Mouse (Mus musculus) spleen, postnatal 14 days (tissue): ENCODE results near the gene Trnt1.

Source experiments
- DNase-seq, 2 experiments: peaks; one replicate each; pipeline ENCODE4 v3.0.0; 2021 to 2022; ENCODE audit warnings: low spot score in 2 of 2

Gene Trnt1

GRCm38 (mm10) chr6:106787138-106787537 lies 18.2 kb downstream of the Trnt1 start:
- no peak for DNase-seq

GRCm38 (mm10) chr6:106791429-106791828 lies 22.5 kb downstream of the Trnt1 start:
- DNase-seq: no peak

GRCm38 (mm10) chr6:106792486-106792885 lies 23.6 kb downstream of the Trnt1 start:
- DNase-seq: no peak

- DNase-seq: no peak
Observed at GRCm38 (mm10) chr6:106793088-106793487, 24.2 kb downstream of the Trnt1 start.

- DNase-seq: no peak
Observed at GRCm38 (mm10) chr6:106793621-106794020, 24.7 kb downstream of the Trnt1 start.

- no peak for DNase-seq
Observed at GRCm38 (mm10) chr6:106794094-106794814, 25.3 kb downstream of the Trnt1 start.

- DNase-seq: peak; percentile 83 to 93
Observed at GRCm38 (mm10) chr6:106799333-106800226, 30.7 kb downstream of the Trnt1 start, which contains the start of gene Crbn. Gene Crbn (minus strand): TSS chr6:106800077.

GRCm38 (mm10) chr6:106800227-106800557 lies 31.3 kb downstream of the Trnt1 start:
- no peak for DNase-seq

GRCm38 (mm10) chr6:106804904-106805303 lies 36.0 kb downstream of the Trnt1 start:
- no peak for DNase-seq

- no peak for DNase-seq
Observed at GRCm38 (mm10) chr6:106809161-106809560, 40.2 kb downstream of the Trnt1 start.

GRCm38 (mm10) chr6:106810686-106811085 lies 41.8 kb downstream of the Trnt1 start:
- no peak for DNase-seq

GRCm38 (mm10) chr6:106819246-106819645 lies 50.3 kb downstream of the Trnt1 start:
- no peak for DNase-seq

GRCm38 (mm10) chr6:106819906-106820305 lies 51.0 kb downstream of the Trnt1 start:
- no peak for DNase-seq

GRCm38 (mm10) chr6:106820566-106820965 lies 51.6 kb downstream of the Trnt1 start:
- no peak for DNase-seq

GRCm38 (mm10) chr6:106822329-106822728 lies 53.4 kb downstream of the Trnt1 start:
- no peak for DNase-seq
